Mouse (Mus musculus) heart, postnatal 0 days (tissue): Measurements from ENCODE around the gene Tmcc1.

Experiments used
- CTCF ChIP-seq: IDR thresholded peaks from 2 replicates; pipeline ENCODE4 v1.5.1; 2016; ENCODE audit warnings: antibody characterized with exemption, control low read depth, low read depth
- EP300 ChIP-seq: IDR thresholded peaks from 2 replicates; pipeline ENCODE4 v1.6.1; 2016; ENCODE audit warnings: antibody characterized with exemption, low read depth

DNA sequence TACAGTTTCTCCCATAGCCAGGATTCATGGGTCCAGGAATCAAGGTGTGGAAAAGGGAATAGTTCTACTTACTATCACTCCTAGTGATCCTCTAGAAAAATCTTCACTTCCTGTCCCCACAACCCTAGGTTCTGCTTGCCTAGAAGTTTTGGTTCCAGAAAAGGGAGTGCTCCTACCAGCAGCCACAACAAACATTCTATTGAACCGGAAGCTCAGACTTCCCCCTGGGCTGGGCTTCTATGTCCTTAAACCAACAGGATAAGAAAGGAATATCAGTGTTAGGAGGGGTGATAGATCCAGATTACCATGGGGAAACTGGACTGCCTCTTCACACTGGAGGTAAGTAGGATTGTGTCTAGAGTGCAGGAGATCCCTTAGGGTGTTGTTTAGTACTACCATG, 70.4 kb downstream of the Tmcc1 start:
- TF ChIP-seq EP300 (no peak), CTCF (no peak)
